Mouse (Mus musculus): ENCODE results near the gene Tbata.

Tbata gene

DNA sequence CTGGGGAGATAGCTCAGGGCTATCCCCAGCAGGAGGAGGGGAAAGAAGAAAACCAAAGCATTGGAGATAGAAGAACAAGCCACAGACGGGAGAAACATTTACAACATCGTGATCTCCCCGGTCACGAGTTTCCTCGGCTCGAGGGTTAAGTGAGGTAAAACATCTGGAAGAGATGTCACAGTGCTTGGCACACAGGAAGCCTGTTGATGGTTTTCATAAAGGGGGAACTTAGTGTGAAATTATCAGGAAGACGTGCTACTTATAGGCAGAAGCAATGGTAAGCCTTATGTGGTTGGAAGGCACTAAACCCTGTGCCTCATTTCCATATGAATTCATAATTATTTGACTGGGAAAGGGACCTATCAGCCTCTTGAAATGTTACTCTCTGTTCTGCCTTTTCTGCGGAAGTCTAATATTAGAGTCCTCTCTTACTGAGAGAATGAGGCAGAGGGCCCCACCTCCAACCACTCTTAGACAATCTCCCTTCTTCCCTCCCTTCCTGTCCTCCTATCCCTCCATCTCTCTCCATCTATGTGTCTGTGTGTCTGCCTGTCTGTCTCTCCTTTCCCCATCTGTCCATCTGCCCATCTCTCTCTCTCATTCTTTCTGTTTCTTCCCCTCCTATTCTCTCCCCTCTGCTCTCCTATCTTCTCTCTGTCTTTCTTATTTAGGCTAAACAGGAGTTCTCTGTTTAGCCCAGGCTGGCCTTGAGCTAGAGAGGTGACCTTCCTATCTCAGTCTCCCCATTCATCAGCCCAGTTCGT, 4.2 kb upstream of the Tbata start:
- DNase-seq: no peak

DNA sequence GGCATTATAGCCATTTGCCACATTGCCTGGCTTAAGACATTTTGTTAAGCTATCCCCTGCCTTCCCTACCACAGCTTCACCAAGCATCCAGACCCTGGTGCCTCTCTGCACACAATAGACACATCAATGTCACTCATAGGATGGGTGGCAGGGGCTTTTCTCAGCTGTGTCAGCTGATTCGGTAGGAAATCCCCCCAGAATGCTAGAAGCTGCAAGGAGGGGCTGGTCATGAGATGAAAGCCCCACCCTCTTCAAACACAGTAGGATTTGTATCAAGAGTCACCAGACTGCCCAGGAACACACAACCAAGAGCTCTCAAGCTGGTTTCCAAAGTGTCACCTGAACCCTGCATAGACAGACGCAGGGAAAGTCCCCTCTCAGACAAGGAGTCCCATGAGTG, 3.4 kb upstream of the Tbata start:
- DNase-seq: no peak

DNA sequence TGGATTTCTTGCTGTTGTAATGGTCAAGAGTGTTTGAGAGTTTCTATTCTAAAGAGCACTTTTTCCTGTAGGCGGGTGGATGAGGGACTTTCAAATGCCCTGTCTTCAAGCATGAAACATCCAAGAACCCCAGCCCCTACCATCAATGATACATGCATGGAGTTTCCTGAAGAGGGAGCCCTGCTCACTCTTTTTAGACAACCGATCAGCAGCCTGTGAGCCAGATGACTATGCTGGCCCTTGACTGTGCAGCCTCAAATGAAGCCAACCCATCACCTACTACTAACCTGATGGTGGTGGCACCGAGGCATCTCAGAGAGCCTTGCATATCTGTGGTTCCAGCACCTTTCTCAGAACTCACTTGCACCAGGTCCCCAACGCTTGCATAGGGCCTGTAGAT, 742 bp downstream of the Tbata start:
- DNase-seq: no peak

DNA sequence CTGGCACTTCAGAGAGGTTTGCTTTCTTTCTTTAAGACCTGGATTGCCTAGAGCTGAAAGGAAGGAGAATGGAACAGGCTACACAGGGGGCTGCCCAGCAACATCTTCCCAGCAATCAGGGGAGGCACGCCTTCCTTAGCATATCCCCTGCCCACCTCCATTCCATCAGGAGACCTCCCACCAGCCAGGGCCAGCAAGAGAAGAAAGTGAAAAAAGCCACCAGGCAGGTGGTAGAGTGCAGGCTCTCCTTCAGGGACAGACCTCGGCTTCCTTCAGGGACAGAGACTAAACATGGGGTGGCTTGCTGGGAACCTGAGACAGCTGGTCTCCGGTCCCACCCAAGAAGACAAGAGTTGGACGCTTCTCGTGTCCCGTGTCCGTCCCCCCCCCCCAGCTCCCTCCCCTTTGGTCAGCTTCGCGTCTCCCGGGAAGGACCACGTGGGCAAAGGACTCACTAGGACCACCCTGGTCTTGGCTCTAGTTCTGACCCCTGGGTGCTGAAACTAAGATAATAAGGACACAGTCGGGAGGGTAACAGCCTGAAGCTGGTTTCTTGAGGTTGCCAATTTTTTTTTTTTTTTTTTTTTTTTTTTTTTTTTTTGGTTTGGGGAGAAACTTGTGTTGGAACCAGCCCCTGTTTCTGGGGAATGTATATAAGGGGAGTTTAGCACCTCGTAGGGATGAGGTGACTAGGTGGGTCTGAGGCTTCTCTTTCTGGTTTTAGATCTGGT, 3.1 kb downstream of the Tbata start:
- DNase-seq: peak; percentile 42

DNA sequence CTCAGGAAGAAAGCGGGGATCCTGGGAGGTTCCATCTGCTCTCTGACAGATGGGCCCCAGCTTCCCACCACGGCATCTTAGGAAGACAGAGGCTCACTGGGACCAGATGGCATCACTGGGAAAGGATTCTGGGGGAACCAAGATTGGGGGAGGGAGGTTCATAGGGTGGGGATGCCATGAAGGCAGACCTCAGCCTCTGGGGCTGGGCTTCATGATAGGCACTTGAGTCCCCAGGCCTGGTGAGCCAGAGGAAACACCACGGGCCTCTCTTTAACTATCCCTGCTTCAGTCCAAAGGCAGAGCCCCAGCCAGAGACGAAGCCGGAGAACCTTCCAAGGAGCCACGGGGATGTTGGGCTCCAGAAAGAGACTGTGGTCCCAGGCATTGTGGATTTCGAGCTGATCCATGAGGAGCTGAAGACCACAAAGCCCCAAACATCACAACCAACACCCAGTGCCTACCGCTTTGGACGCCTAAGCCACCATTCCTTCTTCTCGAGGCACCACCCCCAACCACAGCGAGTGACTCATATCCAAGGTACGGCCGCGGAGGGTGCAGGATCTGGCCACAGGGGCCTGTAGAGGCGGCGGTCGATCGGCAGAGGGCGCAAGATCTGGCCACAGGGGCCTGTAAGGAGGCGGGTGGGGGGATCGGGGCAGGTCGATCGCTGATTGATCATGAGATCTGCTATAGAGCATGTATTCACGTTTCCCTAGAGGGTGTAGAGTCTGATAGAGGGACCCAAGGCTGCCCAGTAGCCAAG, 3.9 kb downstream of the Tbata start:
- DNase-seq: peak; percentile 87

DNA sequence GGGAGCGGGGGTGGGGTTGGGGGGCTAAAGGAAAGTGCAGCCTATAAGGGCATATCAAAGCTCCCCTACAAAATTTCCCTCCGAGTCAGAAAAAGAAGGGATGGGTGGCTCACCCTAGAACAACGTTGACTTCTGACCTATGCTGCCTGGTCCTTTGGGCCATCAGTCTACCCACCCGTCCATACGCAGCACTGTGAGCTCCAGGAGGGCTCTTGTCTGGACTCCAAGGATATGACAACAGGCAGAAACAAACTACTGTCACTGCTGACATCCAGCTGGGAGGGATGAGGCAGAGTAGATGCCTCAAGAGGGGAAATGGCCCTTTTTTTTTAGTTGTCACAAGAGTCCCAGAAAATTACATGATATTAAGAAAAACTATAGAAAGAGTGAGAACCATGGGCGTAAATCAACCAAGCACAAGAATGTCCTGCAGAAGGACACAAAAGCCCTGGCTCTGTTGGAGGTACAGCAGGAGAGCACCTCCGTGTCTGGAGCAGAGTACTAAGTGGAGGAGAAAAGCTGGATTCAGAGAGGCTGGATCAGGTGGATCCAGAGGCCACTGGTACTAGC, 4.6 kb downstream of the Tbata start:
- DNase-seq: peak; percentile 41

DNA sequence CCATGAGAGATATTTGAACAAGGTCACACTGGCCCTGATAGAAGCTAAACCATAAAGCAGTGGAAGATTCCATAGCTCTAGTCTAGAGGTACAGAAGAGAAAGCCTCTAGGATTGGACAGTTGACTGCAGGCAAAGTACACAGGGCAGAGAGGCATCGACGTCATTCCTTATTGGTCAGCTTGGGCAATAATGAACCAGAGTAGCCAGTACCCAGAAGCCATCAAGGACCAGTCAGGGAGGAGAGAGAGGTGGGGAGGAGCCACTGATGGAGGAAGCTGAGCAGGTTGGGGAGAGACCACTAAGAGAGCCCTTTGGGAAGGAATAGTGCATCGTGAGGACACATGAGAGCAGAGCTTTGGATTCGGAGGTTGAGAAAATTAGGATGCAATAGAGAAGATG, 6.0 kb downstream of the Tbata start:
- DNase-seq: no peak

DNA sequence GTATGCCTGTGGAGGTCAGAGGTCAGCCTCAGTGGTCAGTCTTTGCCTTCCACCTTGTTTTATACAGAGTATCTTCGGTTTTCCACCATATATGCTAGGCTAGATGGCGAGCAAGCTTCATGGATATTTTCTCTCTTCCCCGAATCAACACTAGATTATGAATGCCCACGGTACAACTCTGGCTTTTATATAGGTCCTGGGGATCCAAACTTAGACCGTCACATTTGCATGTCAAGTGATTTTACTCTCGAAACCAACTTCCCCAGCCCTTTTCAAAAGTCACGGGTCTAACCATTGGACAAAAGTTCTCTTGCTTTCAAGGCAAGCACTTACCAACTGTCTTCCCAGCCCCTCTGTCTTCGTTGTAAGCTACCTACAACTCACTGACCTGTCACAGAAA, 6.9 kb downstream of the Tbata start:
- no peak for DNase-seq

DNA sequence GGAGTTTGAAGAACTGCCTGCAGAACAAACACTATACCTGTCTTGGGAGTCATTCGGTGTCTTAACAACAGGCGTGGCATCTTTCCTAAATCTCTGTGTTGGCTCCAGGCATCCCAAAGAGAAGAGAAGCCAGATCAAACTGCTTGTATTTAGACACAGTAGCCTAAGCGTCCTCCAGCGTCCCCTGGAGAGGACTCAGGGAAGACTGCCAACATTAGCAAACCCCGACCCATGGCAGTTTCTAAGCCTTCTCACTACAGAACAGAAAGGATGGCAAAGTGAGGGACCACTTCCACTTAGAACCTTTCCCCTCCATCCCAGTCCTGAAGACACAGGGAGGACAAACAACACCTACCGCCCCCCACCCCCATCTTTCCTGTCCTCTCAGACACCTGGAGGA, 8.2 kb downstream of the Tbata start:
- DNase-seq: no peak

DNA sequence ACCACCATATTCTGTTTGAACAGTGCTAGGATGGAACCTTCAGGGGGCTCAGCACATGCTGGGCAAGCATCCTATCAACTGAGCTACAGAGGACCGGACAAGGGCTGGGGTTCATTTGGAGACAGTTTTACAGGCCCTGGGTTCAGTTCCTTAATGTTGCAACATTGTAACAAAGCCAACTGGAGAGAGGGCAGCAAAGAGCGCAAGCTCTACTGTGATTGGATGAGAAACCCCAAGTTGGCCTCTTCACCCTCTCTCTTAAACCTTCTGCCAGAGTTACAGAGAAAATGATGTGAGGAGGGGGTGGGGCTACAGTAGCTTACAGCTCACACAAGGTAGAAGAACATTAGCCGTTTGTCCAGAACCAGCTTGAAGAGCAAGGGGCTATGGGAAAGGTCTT, 15.2 kb downstream of the Tbata start:
- DNase-seq: no peak

DNA sequence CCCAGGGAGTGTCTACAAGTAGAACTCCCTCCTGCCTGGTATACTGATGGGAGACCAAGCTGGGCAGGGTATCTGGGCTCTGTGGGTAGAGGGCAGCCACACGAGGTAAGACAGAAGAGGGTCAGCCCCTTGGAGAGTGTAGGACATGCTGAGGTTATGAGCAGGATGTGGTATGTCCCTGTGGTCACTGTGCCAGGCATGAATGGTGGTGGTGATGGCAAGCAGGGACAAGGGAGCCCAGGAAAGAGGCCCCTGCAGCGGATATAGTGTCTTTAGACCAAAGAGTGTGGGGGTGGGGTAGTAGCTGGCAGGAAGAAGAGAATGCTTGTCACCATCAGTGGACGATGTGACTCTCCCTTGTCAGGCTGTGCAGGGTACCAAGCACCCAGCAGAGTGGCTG, 16.3 kb downstream of the Tbata start:
- DNase-seq: no peak

DNA sequence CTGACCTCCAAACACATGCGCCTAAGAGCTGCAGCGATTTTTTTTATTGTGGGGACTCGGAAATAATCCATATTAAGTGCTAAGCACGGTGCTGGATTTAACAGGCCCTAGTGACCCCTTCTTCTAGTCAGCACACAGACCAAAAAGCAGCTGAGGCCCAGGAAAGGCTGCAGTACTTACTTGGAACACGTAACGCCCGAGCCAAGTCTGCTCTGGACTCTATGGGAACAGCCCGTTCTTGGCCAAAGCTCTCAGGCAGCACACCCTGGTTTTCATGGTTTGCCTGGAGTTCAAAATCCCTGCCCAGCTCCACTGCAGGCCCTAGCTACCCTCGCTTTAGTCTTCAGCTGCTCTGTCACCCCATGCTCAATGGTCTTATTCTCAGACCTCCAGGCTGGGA, 22.9 kb downstream of the Tbata start:
- DNase-seq: no peak

DNA sequence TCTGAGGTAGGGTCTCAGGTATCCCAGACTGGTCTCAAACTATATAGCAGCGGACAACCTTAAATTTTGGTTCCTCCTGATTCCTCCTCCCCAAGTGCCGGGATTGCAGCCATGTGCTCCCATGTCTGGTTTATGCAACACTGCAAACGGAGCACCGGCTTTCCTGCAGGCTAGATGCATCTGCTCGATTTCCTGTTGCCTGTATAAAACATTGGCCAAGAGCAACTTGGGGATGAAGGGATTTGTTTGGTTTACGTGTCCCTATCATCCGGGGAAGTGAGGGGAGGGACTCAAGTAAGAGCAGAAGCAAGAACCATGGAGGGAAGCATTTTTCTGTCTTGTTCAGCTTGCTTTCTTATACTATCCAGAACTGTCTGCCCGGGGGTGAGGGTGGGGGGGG, 23.5 kb downstream of the Tbata start:
- DNase-seq: no peak

DNA sequence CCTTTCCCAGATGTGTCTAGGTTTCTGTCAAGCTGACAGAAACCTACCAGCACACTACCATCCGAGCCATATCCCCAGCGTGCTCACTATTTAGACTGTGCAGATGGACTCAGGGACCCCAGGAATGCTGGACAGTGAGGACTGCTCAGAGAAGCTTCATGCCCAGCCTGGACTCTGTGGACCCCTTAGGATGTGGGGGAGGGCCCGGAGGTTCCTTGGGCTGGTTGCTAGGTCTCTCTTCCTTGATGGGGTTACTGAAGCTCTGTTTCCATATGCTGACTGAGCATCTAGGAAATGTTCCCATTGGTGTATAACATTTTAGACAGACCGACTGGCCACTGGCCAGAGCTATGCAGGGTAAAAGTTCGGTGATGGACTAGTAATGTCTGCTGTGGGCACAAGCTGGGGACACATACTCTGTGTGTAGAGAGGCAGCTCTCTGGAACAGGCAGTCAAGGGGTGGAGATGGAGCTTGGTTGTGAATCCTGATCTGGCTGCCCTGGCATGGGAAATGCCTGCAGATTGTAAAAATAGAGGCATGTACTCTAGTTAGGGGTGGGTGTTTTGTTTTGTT, 24.1 kb downstream of the Tbata start:
- DNase-seq: no peak

DNA sequence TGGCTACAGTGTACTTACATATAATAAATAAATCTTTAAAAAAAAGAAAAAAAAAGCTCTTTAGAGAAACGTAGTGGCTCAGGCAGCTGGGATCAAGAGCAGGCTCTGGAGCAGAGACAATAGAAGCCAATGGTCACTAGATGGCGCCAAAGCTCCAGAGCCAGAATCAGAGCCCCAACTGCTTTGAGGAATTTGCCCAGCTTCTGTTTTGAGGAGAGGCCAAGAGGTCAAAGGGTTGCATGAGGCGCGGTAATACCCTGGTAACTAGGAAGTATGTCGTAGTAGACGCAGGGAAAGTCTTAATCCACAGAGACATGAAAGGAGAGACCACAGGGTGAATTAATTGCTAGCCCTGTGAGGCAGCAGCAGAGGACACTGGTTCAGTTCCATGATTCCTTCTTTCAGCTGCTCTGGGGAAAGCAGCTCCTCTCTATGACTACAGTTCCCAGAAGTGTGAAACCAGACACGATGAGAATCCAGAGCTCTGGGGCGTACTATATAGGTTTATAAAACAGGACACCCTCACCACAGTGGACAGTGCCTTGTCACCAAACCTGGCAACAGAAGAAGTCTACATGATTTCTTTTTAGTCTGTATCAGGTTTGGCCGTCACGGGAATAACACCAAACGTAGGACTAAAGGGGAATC, 27.9 kb downstream of the Tbata start:
- DNase-seq: peak; percentile 64

DNA sequence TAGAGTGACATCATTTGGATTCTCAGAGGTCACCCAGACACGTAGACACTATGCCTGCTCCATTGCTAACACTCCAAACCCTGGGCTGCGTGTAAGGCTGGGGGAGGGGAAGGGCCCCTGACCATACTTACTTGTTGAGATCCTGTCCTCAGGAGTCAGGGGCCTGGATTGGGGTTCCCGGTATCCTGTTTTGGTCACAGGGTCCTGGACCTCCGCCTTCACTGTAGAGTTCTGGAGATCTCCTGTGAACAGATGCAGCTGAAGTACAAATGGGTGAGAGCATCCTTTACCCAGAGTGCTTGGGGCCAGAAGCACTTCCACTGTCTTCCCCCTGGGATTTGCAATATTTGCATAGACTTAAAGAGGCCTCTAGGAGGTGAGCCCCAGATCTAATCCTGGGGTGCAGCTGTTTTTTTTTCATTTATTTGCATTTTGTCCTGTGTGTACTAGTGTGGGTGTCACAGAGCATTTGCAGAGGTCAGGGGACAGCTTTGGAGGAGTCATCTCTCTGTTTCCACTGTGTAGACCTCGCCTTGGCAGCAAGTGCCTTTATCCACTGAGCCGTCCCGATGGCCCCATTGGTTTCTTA, 28.6 kb downstream of the Tbata start:
- DNase-seq: no peak

DNA sequence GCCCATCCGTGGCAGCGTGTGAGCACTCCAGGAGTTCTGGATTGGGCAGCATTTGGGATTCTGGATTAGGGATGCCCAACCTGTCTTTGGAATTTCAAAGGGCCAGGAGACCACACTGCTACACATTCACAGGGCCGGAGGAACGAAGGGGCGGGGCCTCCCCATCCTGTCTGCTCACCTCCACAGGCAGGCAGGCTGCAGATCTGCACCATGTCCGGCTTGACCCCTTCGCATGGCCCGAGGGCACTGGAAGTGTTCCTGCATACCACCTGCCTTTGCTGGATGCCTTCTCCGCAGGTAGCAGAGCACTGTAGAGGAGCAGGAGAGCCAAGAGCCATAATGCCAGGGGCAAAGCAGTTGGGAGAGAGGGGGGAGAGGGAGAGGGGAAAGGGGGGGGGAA, 29.2 kb downstream of the Tbata start:
- no peak for DNase-seq

DNA sequence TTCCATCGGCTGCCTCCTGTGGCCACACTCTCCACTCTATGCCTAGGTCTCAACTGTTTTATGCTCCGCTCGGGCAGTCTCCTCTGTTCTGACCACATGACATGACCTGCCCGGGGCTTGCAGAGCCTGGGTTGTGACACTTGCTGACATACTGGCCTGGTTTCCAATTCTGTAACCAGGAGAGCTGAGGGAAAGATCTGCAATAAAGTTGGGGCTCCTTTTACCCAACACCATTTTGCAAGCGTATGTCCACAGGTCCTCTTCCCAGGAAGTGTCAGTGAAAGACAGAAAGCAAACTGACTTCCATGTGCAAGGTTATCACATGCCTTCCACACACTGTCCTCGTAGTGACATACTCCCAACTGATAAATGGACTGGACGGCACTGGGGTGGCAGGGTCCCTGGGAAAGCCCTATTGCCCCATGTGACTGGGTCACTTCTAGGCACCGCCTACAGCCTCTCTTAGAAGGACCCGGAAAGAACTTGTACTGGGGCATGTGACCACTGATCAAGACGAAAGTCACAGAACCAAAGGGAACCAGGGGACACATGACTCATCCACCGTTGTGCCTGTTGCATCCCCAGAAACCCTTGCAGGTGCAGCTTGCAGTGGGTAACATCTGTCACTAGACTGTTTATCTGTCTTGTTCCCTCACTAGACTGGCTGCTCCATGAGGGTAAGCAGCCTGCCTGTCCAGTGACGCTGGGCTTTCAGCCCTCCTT, 30.0 kb downstream of the Tbata start:
- DNase-seq: no peak

DNA sequence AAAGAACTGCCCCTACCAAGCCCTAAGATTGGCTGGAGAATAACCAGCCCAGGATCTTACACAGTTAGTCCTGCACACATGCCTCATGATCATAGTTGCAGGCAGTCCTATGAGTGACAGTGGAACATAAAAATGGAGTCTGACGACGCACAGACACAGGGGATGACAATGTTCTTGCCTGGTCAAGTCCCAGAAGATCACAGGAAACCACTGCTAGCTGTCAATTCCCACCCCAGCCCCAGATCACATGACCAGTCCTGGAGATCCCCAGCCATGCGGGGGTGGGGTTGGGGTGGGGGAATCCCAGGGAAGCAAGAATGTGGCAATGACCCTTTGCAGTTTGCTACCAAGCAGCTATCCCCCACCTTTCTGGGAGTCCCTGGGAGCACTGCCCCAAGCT, 32.2 kb downstream of the Tbata start:
- DNase-seq: no peak

DNA sequence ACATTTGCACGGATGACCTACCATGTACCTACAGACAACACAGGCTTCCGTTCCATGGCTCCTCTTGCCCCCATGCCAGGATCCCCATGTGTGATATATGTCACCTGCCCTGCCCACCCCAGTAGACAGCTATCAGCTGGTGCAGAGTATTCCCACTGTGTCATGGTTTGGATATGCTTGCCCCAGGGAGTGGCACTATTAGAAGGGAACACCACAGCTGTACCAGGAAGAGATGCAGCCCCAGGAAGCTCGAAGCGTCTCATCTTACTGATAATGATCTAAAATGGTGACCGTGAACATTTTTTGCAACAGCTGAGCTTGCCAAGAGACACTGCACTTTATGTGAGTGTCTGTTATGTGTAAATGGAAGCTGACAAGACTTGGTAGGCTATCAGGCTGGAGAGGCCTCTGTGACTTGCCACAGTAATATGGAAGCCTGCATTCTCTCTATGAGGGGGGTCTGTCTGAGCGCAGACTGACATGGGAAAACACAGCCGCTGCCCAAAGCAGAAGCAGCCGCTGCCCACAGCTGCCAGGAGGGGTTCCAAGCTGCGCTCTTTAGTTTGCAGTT, 36.4 kb downstream of the Tbata start:
- DNase-seq: no peak

DNA sequence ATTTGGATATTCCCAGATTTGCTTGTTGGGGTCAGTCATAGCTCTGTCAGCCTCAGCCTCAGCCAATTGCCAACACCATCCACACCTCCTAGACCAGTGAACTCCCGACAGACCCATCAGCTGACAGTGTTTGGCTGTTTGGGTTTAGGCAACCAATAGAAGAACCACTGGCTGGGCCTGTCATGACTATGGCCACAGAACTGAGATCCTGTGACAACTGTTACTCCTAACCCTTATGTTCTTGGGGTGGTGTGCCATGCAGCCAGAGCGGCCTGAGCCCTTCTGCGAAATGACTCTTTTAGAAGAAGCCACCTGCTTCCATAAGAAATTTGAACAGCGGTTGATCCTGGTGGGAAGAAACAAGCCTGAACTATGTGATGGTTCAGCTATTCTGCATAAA, 39.4 kb downstream of the Tbata start:
- no peak for DNase-seq
